Mouse (Mus musculus): Measurements from ENCODE around the gene Atp5g3.

- TF ChIP-seq CTCF (IDR thresholded peaks at IDR 0.05; ENCODE audit: borderline replicate concordance, insufficient read depth, low read length) (no peak), POLR2A (IDR thresholded peaks at IDR 0.05; ENCODE audit: low read depth, low read length) (peak; percentile 63)
These were observed 453 bp downstream of the Atp5g3 start for GRCm38 (mm10) chr2:73910571-73911174.

All from embryonic fibroblast, embryonic 13.5 days (primary cell).